Mouse (Mus musculus) embryonic facial prominence, embryonic 13.5 days (tissue): ENCODE results near the gene Serpinb3b. TPM values are rescaled to one million over a fixed set of nuclear protein-coding genes. Genes with fewer than 3 reads are reported as not detected.
"Not testable (repeated sequence)": the region's sequence is repeated elsewhere in the genome, so short reads cannot be mapped to it uniquely, and the experiment has no call there.

Source experiments
- ATAC-seq: fragments of 200-750 bp; cut with Nextera tagmentation; 2 replicates; pipeline ENCODE4 v1.8.0; 2017; ENCODE audit warnings: low read depth; ENCODE audit not compliant: insufficient number of reproducible peaks, insufficient read depth, low FRiP score, low TSS enrichment
- H3K27ac ChIP-seq: fragments of 300-500 bp; sonication (generic); 2 replicates; pipeline ENCODE4 v1.5.1; 2015; ENCODE audit warnings: moderate library complexity, mild to moderate bottlenecking, inconsistent platforms
- H3K27me3 ChIP-seq: fragments of 300-500 bp; sonication (generic); 2 replicates; pipeline ENCODE4 v1.6.1; 2015; ENCODE audit warnings: mild to moderate bottlenecking, inconsistent platforms
- H3K36me3 ChIP-seq: fragments of 300-500 bp; sonication (generic); 2 replicates; pipeline ENCODE4 v1.6.1; 2015; ENCODE audit warnings: mild to moderate bottlenecking, inconsistent platforms
- H3K4me1 ChIP-seq: fragments of 300-500 bp; sonication (generic); 2 replicates; pipeline ENCODE4 v1.6.1; 2015; ENCODE audit warnings: inconsistent platforms
- H3K4me2 ChIP-seq: fragments of 300-500 bp; sonication (generic); 2 replicates; pipeline ENCODE4 v1.6.1; 2015; ENCODE audit warnings: moderate library complexity, mild to moderate bottlenecking, inconsistent platforms
- H3K4me3 ChIP-seq: fragments of 300-500 bp; sonication (generic); 2 replicates; pipeline ENCODE4 v1.5.1; 2015; ENCODE audit warnings: mild to moderate bottlenecking, inconsistent platforms
- H3K9ac ChIP-seq: fragments of 300-500 bp; sonication (generic); 2 replicates; pipeline ENCODE4 v1.6.1; 2015; ENCODE audit warnings: mild to moderate bottlenecking, inconsistent platforms
- H3K9me3 ChIP-seq: fragments of 300-500 bp; sonication (generic); 2 replicates; pipeline ENCODE4 v1.6.1; 2016; ENCODE audit warnings: inconsistent platforms
- WGBS: fragments of 180-500 bp; shearing (Covaris S2); methylation state at CpG from one replicate; pipeline ENCODE4 v1.1.7; 2015; ENCODE audit warnings: mixed read lengths; 5-methylcytosine and 5-hydroxymethylcytosine counted together
- polyA plus RNA-seq: library from polyadenylated mRNA; unstranded; fragments of >200 nt; fragmentation: Nextera tagmentation; extraction: Ambion mirVana; gene quantifications from 2 replicates; pipeline ENCODE4 v1.2.1, GENCODE M21; 2015

Serpinb3b gene
- polyA plus RNA-seq: 0.25 and 0.32 TPM in 2 replicates

DNA sequence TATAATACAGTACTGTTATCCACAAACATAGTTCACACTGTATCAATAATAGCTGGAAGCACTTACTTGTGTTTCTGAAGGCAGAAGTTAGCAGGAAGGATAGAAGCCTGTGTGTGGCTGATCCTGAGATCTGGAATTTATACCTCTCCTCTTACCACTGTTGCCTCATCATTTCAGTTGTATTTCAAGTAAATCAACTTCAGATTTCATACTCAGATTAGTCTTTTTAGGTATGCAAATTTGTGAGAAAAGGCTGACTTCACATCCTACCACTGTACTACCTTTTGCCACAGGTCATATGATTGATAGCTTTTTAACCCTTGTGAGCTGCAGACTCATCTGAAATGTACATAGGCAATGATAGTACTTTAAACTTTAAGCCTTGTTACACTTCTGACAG is at the start of gene Serpinb3b, which contains the start of gene Serpinb3c:
Serpinb3b (minus strand) TSS at position 101 of the 400 bp plus-strand sequence.
Serpinb3c (minus strand) TSS at position 111 of the 400 bp plus-strand sequence.
- H3K4me2 ChIP-seq, H3K36me3 ChIP-seq, H3K27ac ChIP-seq, H3K4me1 ChIP-seq, H3K27me3 ChIP-seq, H3K9ac ChIP-seq, H3K4me3 ChIP-seq, H3K9me3 ChIP-seq, ATAC-seq: not testable (repeated sequence)

GRCm38 (mm10) chr1:107243170-107243569 is 35.0 kb downstream of the Serpinb3b start:
- H3K4me3 ChIP-seq, H3K4me1 ChIP-seq, H3K9ac ChIP-seq, H3K27ac ChIP-seq, H3K27me3 ChIP-seq, H3K4me2 ChIP-seq, ATAC-seq, H3K36me3 ChIP-seq, H3K9me3 ChIP-seq: not testable (repeated sequence)
- 48% methylated on average over 3 of the region's 3 CpGs for WGBS

GRCm38 (mm10) chr1:107217276-107217675 is 60.9 kb downstream of the Serpinb3b start:
- not testable (repeated sequence) for H3K4me2 ChIP-seq, H3K4me3 ChIP-seq, H3K27me3 ChIP-seq, ATAC-seq, H3K9me3 ChIP-seq, H3K27ac ChIP-seq, H3K4me1 ChIP-seq, H3K9ac ChIP-seq, H3K36me3 ChIP-seq
- 78% methylated on average over 1 of the region's 1 CpGs for WGBS

DNA sequence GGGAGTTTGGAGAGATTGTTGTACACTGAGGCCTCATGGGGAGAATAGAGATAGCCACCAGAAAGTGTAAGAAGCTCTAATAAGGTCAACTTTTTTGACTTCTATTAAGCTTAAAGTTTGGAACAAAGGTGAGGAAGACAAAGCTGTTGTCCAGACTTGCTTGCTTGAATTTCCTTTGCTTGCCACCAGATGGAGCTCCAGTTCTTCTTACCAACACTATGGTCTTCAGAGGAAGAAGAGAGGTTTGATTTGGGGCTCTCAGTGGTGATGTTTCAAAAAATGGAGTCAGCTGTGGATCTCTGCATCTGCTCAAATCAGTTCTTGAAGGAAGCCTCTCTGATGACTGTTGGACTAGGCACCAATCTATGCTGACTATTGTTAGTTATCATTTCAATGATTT is 150.7 kb downstream of the Serpinb3b start:
- H3K27me3 ChIP-seq, H3K9me3 ChIP-seq, H3K36me3 ChIP-seq, H3K4me1 ChIP-seq, H3K9ac ChIP-seq, H3K27ac ChIP-seq, H3K4me2 ChIP-seq, ATAC-seq, H3K4me3 ChIP-seq: not testable (repeated sequence)

Other genes starting within 250 kb of the Serpinb3b start
- 5.9 and 7.2 TPM in 2 replicates for gene Serpinb3a, start 226.1 kb downstream of the Serpinb3b start, polyA plus RNA-seq
- not detected in 2 replicates for gene Serpinb3d, start 194.9 kb downstream of the Serpinb3b start, polyA plus RNA-seq
- gene Serpinb3c, start within 50 bp of the Serpinb3b start, polyA plus RNA-seq: 1.0 TPM in 2 replicates
- gene Serpinb11, start 82.8 kb upstream of the Serpinb3b start, polyA plus RNA-seq: 3.5 and 5.1 TPM in 2 replicates
- gene Serpinb7, start 121.3 kb upstream of the Serpinb3b start, polyA plus RNA-seq: 4.6 and 7.9 TPM in 2 replicates
- gene Serpinb2, start 233.1 kb upstream of the Serpinb3b start, polyA plus RNA-seq: 1.1 and 1.6 TPM in 2 replicates